Comparison of ENCODE assay signal across 17 mouse cellular contexts in genomic region chr11:107428011-107428410, GRCm38 (mm10). TPM values are rescaled to one million over a fixed set of nuclear protein-coding genes. Genes with fewer than 3 reads are reported as not detected.
DNase-seq lines count a peak whose midpoint lies in the region; ATAC-seq and TF ChIP-seq lines count a peak whose summit lies in the region.
"Had no signal": no experiment of that assay in that cellular context is flagged by ENCODE, and none has a peak within 500 bp of the region (broad histone marks: within the 10 kb centered on the region; RNA-seq: fewer than 3 reads in every experiment).

No protein-coding gene starts in this region.

- ATAC-seq in CD4-positive, CD25-positive, alpha-beta regulatory T cell, adult 4 months: peak; percentile 95
- no peak for ATAC-seq in megakaryocyte-erythroid progenitor cell, adult 5-6 weeks (replicated peaks; ENCODE audit: low FRiP score, low TSS enrichment, poor library complexity, severe bottlenecking)
- ATAC-seq: forebrain, embryonic 13.5 days; intestine, postnatal 0 days had no signal

- peaks cover 19% of the 10 kb centered on the region; the same call in 1 of the 2 replicates for H3K4me1 ChIP-seq in kidney, adult 2 months (ENCODE audit: control insufficient read depth, insufficient read depth, low read length)

- DNase-seq in kidney, adult 2 months: peak; percentile 86
- no peak for DNase-seq in kidney, postnatal 10 days
- peak; percentile 97 for DNase-seq in 416B (ENCODE audit: low read depth)
- peak; percentile 79 for DNase-seq in induced T-regulatory cell, adult 2 months (ENCODE audit: low read depth)
- DNase-seq in right cerebral cortex, adult 18-20 months: no peak
- DNase-seq: cerebellum, adult 9-10 months; layer of hippocampus, postnatal 36 days; liver, embryonic 13.5 days; thymus, postnatal 36 days had no signal

- H3K27me3 ChIP-seq in kidney, adult 2 months (replicated peaks; ENCODE audit: control insufficient read depth, insufficient read depth, low read length): no peaks in the 10 kb centered on the region
- H3K27me3 ChIP-seq: forebrain, embryonic 13.5 days; heart, embryonic 13.5 days; liver, embryonic 13.5 days; neural tube, embryonic 12.5 days had no signal

- no peak overlapping the region for H3K4me3 ChIP-seq in kidney, adult 2 months (ENCODE audit: insufficient read depth, low read depth, low read length)
- H3K4me3 ChIP-seq: embryonic facial prominence, embryonic 10.5 days; forebrain, embryonic 13.5 days; heart, embryonic 13.5 days; liver, embryonic 13.5 days; midbrain, embryonic 10.5 days; neural tube, embryonic 12.5 days had no signal

- 52% methylated on average over 10 of the region's 10 CpGs for WGBS in kidney, adult 2 months

- no peak for TF ChIP-seq POLR2A in kidney, adult 2 months (IDR thresholded peaks at IDR 0.05; ENCODE audit: low read depth, low read length)

- TF ChIP-seq CTCF in kidney, adult 2 months (conservative IDR thresholded peaks at IDR 0.05; ENCODE audit: insufficient read depth, insufficient read length, low read depth, low read length): no peak

- H3K27ac ChIP-seq in kidney, adult 2 months (ENCODE audit: insufficient read depth, low read depth, low read length): no peak overlapping the region
- H3K27ac ChIP-seq: embryonic facial prominence, embryonic 10.5 days; forebrain, embryonic 13.5 days; heart, embryonic 13.5 days; liver, embryonic 13.5 days; midbrain, embryonic 10.5 days; neural tube, embryonic 12.5 days had no signal

- H3K36me3 ChIP-seq in kidney, adult 2 months (ENCODE audit: control insufficient read depth, insufficient read depth, low read length): no peaks in the 10 kb centered on the region
- H3K36me3 ChIP-seq: heart, embryonic 13.5 days; liver, embryonic 13.5 days; midbrain, embryonic 10.5 days; neural tube, embryonic 12.5 days had no signal

RNA-seq across cellular contexts. Expression of gene Pitpnc1, which starts 42.5 kb away (rescaled TPM):
- 15.0 and 18.5 TPM in 2 replicates for polyA plus RNA-seq in kidney, adult 2 months (2012; rRNA removed)
- 100 to 1,000 TPM; 119 to 141 TPM for polyA plus RNA-seq in CD4-positive, CD25-positive, alpha-beta regulatory T cell, adult 4 months (2017; shearing (Covaris generic))
- 35.0 and 44.4 TPM in 2 replicates for total RNA-seq in megakaryocyte-erythroid progenitor cell, adult 5-6 weeks (2014; fragmentation: Nextera tagmentation)
- total RNA-seq in megakaryocyte-erythroid progenitor cell, adult 5-6 weeks (2017): 28.6 and 33.9 TPM in 2 replicates

RNA-seq across cellular contexts. Expression of gene Psmd12, which starts 51.3 kb away (rescaled TPM):
- polyA plus RNA-seq in kidney, adult 2 months (2012; rRNA removed): 15.1 and 19.9 TPM in 2 replicates
- 100 to 1,000 TPM; 106 to 112 TPM for polyA plus RNA-seq in CD4-positive, CD25-positive, alpha-beta regulatory T cell, adult 4 months (2017; shearing (Covaris generic))
- total RNA-seq in megakaryocyte-erythroid progenitor cell, adult 5-6 weeks (2014; fragmentation: Nextera tagmentation): 94.9 and 97.5 TPM in 2 replicates
- total RNA-seq in megakaryocyte-erythroid progenitor cell, adult 5-6 weeks (2017): 181 and 220 TPM in 2 replicates

Comparison
In these comparisons a context has a peak if more than half of its experiments do, and no peak if none do; other contexts are left out.
1. DNase-seq: peak in kidney, adult 2 months (single experiment), 416B (single experiment) and induced T-regulatory cell, adult 2 months (single experiment); none in kidney, postnatal 10 days (single experiment) and right cerebral cortex, adult 18-20 months (single experiment).